Mouse (Mus musculus) hindbrain, embryonic 15.5 days (tissue): ENCODE results near the gene Atp7b. TPM values are rescaled to one million over a fixed set of nuclear protein-coding genes. Genes with fewer than 3 reads are reported as not detected.
A peak's percentile ranks its signal among the peaks of the same experiment; 100 is the strongest.

Source experiments
- ATAC-seq: fragments of 200-750 bp; cut with Nextera tagmentation; 2 replicates; pipeline ENCODE4 v1.8.0; 2017; ENCODE audit warnings: low read depth, moderate number of reproducible peaks, moderate TSS enrichment; ENCODE audit not compliant: low FRiP score
- H3K27ac ChIP-seq: fragments of 300-500 bp; sonication (generic); replicated peaks from 2 replicates; pipeline ENCODE4 v1.5.1; 2015; ENCODE audit warnings: mild to moderate bottlenecking, inconsistent platforms
- H3K27me3 ChIP-seq: fragments of 300-500 bp; sonication (generic); 2 replicates; pipeline ENCODE4 v1.6.1; 2015; ENCODE audit warnings: control low read depth, inconsistent platforms
- H3K36me3 ChIP-seq: fragments of 300-500 bp; sonication (generic); 2 replicates; pipeline ENCODE4 v1.6.1; 2015; ENCODE audit warnings: control low read depth, inconsistent platforms
- H3K4me1 ChIP-seq: fragments of 300-500 bp; sonication (generic); replicated peaks from 2 replicates; pipeline ENCODE4 v1.6.1; 2015; ENCODE audit warnings: control low read depth, inconsistent platforms
- H3K4me2 ChIP-seq: fragments of 300-500 bp; sonication (generic); 2 replicates; pipeline ENCODE4 v1.6.1; 2015; ENCODE audit warnings: moderate library complexity, mild to moderate bottlenecking, inconsistent platforms
- H3K4me3 ChIP-seq: fragments of 300-500 bp; sonication (generic); 2 replicates; pipeline ENCODE4 v1.5.1; 2015; ENCODE audit warnings: mild to moderate bottlenecking, inconsistent platforms
- H3K9ac ChIP-seq: fragments of 300-500 bp; sonication (generic); 2 replicates; pipeline ENCODE4 v1.6.1; 2015; ENCODE audit warnings: inconsistent platforms
- H3K9me3 ChIP-seq: fragments of 300-500 bp; sonication (generic); 2 replicates; pipeline ENCODE4 v1.6.1; 2016; ENCODE audit warnings: control low read depth, inconsistent platforms
- WGBS: fragments of 180-500 bp; shearing (Covaris S2); methylation state at CpG from one replicate; pipeline ENCODE4 v1.1.7; 2015; 5-methylcytosine and 5-hydroxymethylcytosine counted together
- polyA plus RNA-seq: library from polyadenylated mRNA; unstranded; fragments of >200 nt; fragmentation: Nextera tagmentation; extraction: Ambion mirVana; gene quantifications from 2 replicates; pipeline ENCODE4 v1.2.1, GENCODE M21; 2015

Atp7b gene
- polyA plus RNA-seq, 1 experiment from 2014 or later: 2.0 TPM

- no peak for ATAC-seq
- 63% methylated on average over 7 of the region's 7 CpGs for WGBS
Observed at GRCm38 (mm10) chr8:22022244-22022643, 37.9 kb downstream of the Atp7b start.

GRCm38 (mm10) chr8:22019498-22019897 lies 40.6 kb downstream of the Atp7b start:
- no peaks in the 10 kb centered on the region for H3K9me3 ChIP-seq
- 94% methylated on average over 5 of the region's 5 CpGs for WGBS
- no peaks in the 10 kb centered on the region for H3K4me1 ChIP-seq
- no peak overlapping the region for H3K9ac ChIP-seq
- no peak for ATAC-seq
- no peaks in the 10 kb centered on the region for H3K36me3 ChIP-seq
- H3K27ac ChIP-seq: no peak overlapping the region
- no peaks in the 10 kb centered on the region for H3K27me3 ChIP-seq
- H3K4me3 ChIP-seq: no peak overlapping the region
- H3K4me2 ChIP-seq: no peak overlapping the region

More at GRCm38 (mm10) chr8:22022244-22022643, 37.9 kb downstream of the Atp7b start:
- H3K4me1 ChIP-seq: no peaks in the 10 kb centered on the region
- H3K27ac ChIP-seq: no peak overlapping the region
- no peaks in the 10 kb centered on the region for H3K36me3 ChIP-seq
- no peaks in the 10 kb centered on the region for H3K27me3 ChIP-seq
- H3K4me2 ChIP-seq: no peak overlapping the region
- no peak overlapping the region for H3K4me3 ChIP-seq
- no peaks in the 10 kb centered on the region for H3K9me3 ChIP-seq
- no peak overlapping the region for H3K9ac ChIP-seq

- Histone ChIP-seq H3K36me3 (no peaks in the 10 kb centered on the region), H3K9me3 (no peaks in the 10 kb centered on the region), H3K4me1 (no peaks in the 10 kb centered on the region), H3K4me3 (no peak overlapping the region), H3K9ac (no peak overlapping the region), H3K27ac (no peak overlapping the region), H3K4me2 (no peak overlapping the region), H3K27me3 (no peaks in the 10 kb centered on the region)
- ATAC-seq: no peak
- 71% methylated on average over 7 of the region's 7 CpGs for WGBS
Observed at GRCm38 (mm10) chr8:22017731-22018130, 42.4 kb downstream of the Atp7b start.

GRCm38 (mm10) chr8:22013034-22013707 lies 46.9 kb downstream of the Atp7b start:
- H3K4me2 ChIP-seq: no peak overlapping the region
- no peaks in the 10 kb centered on the region for H3K9me3 ChIP-seq
- no peaks in the 10 kb centered on the region for H3K4me1 ChIP-seq
- 89% methylated on average over 24 of the region's 24 CpGs for WGBS
- H3K36me3 ChIP-seq: no peaks in the 10 kb centered on the region
- no peak overlapping the region for H3K4me3 ChIP-seq
- no peak for ATAC-seq
- no peaks in the 10 kb centered on the region for H3K27me3 ChIP-seq
- no peak overlapping the region for H3K9ac ChIP-seq
- H3K27ac ChIP-seq: no peak overlapping the region

GRCm38 (mm10) chr8:22009403-22009802 lies 50.7 kb downstream of the Atp7b start:
- no peaks in the 10 kb centered on the region for H3K4me1 ChIP-seq
- no peaks in the 10 kb centered on the region for H3K27me3 ChIP-seq
- no peak overlapping the region for H3K4me2 ChIP-seq
- H3K27ac ChIP-seq: no peak overlapping the region
- WGBS: 72% methylated on average over 3 of the region's 3 CpGs
- no peaks in the 10 kb centered on the region for H3K36me3 ChIP-seq
- H3K4me3 ChIP-seq: no peak overlapping the region
- H3K9ac ChIP-seq: no peak overlapping the region
- H3K9me3 ChIP-seq: no peaks in the 10 kb centered on the region
- ATAC-seq: no peak

- H3K36me3 ChIP-seq: no peaks in the 10 kb centered on the region
- H3K4me2 ChIP-seq: no peak overlapping the region
- no peaks in the 10 kb centered on the region for H3K4me1 ChIP-seq
- no peaks in the 10 kb centered on the region for H3K9me3 ChIP-seq
- no peak overlapping the region for H3K4me3 ChIP-seq
- no peak for ATAC-seq
- H3K27ac ChIP-seq: no peak overlapping the region
- H3K9ac ChIP-seq: no peak overlapping the region
- H3K27me3 ChIP-seq: no peaks in the 10 kb centered on the region
- WGBS: 84% methylated on average over 6 of the region's 6 CpGs
Observed at GRCm38 (mm10) chr8:22006423-22006822, 53.7 kb downstream of the Atp7b start.

GRCm38 (mm10) chr8:22004750-22005522 lies 55.2 kb downstream of the Atp7b start:
- ATAC-seq: no peak
- Histone ChIP-seq H3K4me2 (no peak overlapping the region), H3K9me3 (no peaks in the 10 kb centered on the region), H3K36me3 (no peaks in the 10 kb centered on the region), H3K27me3 (no peaks in the 10 kb centered on the region), H3K9ac (no peak overlapping the region), H3K4me3 (no peak overlapping the region), H3K27ac (no peak overlapping the region), H3K4me1 (no peaks in the 10 kb centered on the region)
- 82% methylated on average over 14 of the region's 14 CpGs for WGBS

GRCm38 (mm10) chr8:21995181-21995580 lies 64.9 kb downstream of the Atp7b start:
- Histone ChIP-seq H3K9ac (no peak overlapping the region), H3K9me3 (no peaks in the 10 kb centered on the region), H3K4me1 (no peaks in the 10 kb centered on the region), H3K27me3 (no peaks in the 10 kb centered on the region), H3K27ac (no peak overlapping the region), H3K4me2 (no peak overlapping the region), H3K4me3 (no peak overlapping the region), H3K36me3 (no peaks in the 10 kb centered on the region)
- 50% methylated on average over 3 of the region's 3 CpGs for WGBS
- no peak for ATAC-seq

- Histone ChIP-seq H3K9ac (no peak overlapping the region), H3K27ac (no peak overlapping the region), H3K4me2 (no peak overlapping the region), H3K4me1 (no peaks in the 10 kb centered on the region), H3K9me3 (no peaks in the 10 kb centered on the region), H3K36me3 (no peaks in the 10 kb centered on the region), H3K27me3 (no peaks in the 10 kb centered on the region), H3K4me3 (no peak overlapping the region)
- ATAC-seq: peak; percentile 85
- 29% methylated on average over 6 of the region's 6 CpGs for WGBS
Observed at GRCm38 (mm10) chr8:21992184-21992583, 67.9 kb downstream of the Atp7b start.

GRCm38 (mm10) chr8:21981664-21982337 lies 78.3 kb downstream of the Atp7b start:
- ATAC-seq: peak; percentile 90
- H3K27ac ChIP-seq: no peak overlapping the region
- H3K9ac ChIP-seq: no peak overlapping the region
- no peaks in the 10 kb centered on the region for H3K27me3 ChIP-seq
- H3K4me2 ChIP-seq: no peak overlapping the region
- H3K9me3 ChIP-seq: no peaks in the 10 kb centered on the region
- H3K4me3 ChIP-seq: no peak overlapping the region
- H3K4me1 ChIP-seq: no peaks in the 10 kb centered on the region
- no peaks in the 10 kb centered on the region for H3K36me3 ChIP-seq
- 50% methylated on average over 8 of the region's 8 CpGs for WGBS

- H3K4me2 ChIP-seq: no peak overlapping the region
- H3K27ac ChIP-seq: no peak overlapping the region
- H3K4me1 ChIP-seq: no peaks in the 10 kb centered on the region
- H3K9ac ChIP-seq: no peak overlapping the region
- no peaks in the 10 kb centered on the region for H3K27me3 ChIP-seq
- H3K9me3 ChIP-seq: no peaks in the 10 kb centered on the region
- H3K36me3 ChIP-seq: no peaks in the 10 kb centered on the region
- 50% methylated on average over 4 of the region's 4 CpGs for WGBS
- no peak overlapping the region for H3K4me3 ChIP-seq
- ATAC-seq: no peak
Observed at GRCm38 (mm10) chr8:21978193-21978592, 81.9 kb downstream of the Atp7b start.

GRCm38 (mm10) chr8:21969475-21969874 lies 90.6 kb downstream of the Atp7b start, which contains the start of gene Ccdc70:
Ccdc70 (plus strand) TSS chr8:21969775.
- 91% methylated on average over 3 of the region's 3 CpGs for WGBS
- Histone ChIP-seq H3K36me3 (no peaks in the 10 kb centered on the region), H3K4me3 (no peak within 1 kb of the TSS), H3K9ac (no peak within 1 kb of the TSS), H3K9me3 (no peaks in the 10 kb centered on the region), H3K27me3 (no peaks in the 10 kb centered on the region), H3K27ac (no peak within 1 kb of the TSS), H3K4me1 (no peaks in the 10 kb centered on the region), H3K4me2 (no peak within 1 kb of the TSS)
- ATAC-seq: no peak
